Mouse (Mus musculus) myocyte (in vitro differentiated cells): ENCODE measurements around the gene Gyg.

ENCODE experiments used
- CEBPB ChIP-seq: IDR thresholded peaks from 2 replicates; pipeline ENCODE4 v1.6.1; 2011; ENCODE audit warnings: mild to moderate bottlenecking, moderate library complexity; ENCODE audit not compliant: poor library complexity, insufficient read depth, severe bottlenecking
- MAX ChIP-seq: IDR thresholded peaks from one replicate; pipeline ENCODE4 v1.6.1; 2011; ENCODE audit warnings: low read depth, mild to moderate bottlenecking, control low read depth
- MYOD1 ChIP-seq, 3 experiments: IDR thresholded peaks; one replicate each; pipeline ENCODE4 v1.6.1; 2011; ENCODE audit warnings: control low read depth in 2 of 3, low read depth in 2 of 3, mild to moderate bottlenecking in 2 of 3, moderate library complexity in 1 of 3; ENCODE audit not compliant: insufficient read length in 2 of 3, control insufficient read depth in 1 of 3
- MYOG ChIP-seq, 3 experiments: IDR thresholded peaks; one replicate each; pipeline ENCODE4 v1.6.1; 2011; ENCODE audit warnings: control low read depth in 2 of 3, low read depth in 2 of 3, mild to moderate bottlenecking in 2 of 3; ENCODE audit not compliant: insufficient read length in 2 of 3, control insufficient read depth in 1 of 3, insufficient read depth in 1 of 3
- POLR2A ChIP-seq: IDR thresholded peaks from one replicate; pipeline ENCODE4 v1.6.1; 2011; ENCODE audit warnings: low read depth, mild to moderate bottlenecking, control low read depth, moderate library complexity; ENCODE audit not compliant: insufficient read length
- POLR2AphosphoS2 ChIP-seq: IDR thresholded peaks from one replicate; pipeline ENCODE4 v1.6.1; 2011; ENCODE audit warnings: low read depth, control low read depth; ENCODE audit not compliant: insufficient read length
- TCF12 ChIP-seq: IDR thresholded peaks from one replicate; pipeline ENCODE4 v1.6.1; 2011; ENCODE audit warnings: mild to moderate bottlenecking, control low read depth; ENCODE audit not compliant: poor library complexity, insufficient read depth, severe bottlenecking
- USF1 ChIP-seq: IDR thresholded peaks from one replicate; pipeline ENCODE4 v1.6.1; 2011; ENCODE audit warnings: low read depth, mild to moderate bottlenecking, control low read depth, moderate library complexity

GRCm38 (mm10) chr3:20136868-20137581 lies 18.1 kb downstream of the Gyg start:
- TF ChIP-seq USF1 (no peak), MYOG (IDR thresholded peaks at IDR 0.05; ENCODE audit: control insufficient read depth in 1 of 3, insufficient read depth in 1 of 3, insufficient read length in 2 of 3, low read depth in 2 of 3) (no peak), MAX (no peak), POLR2A (no peak), TCF12 (no peak), MYOD1 (IDR thresholded peaks at IDR 0.05; ENCODE audit: control insufficient read depth in 1 of 3, insufficient read length in 2 of 3, low read depth in 2 of 3) (no peak), POLR2AphosphoS2 (no peak), CEBPB (no peak)
